Mouse (Mus musculus) CH12.LX (cell line): ENCODE measurements around the gene Ppara. TPM values are rescaled to one million over a fixed set of nuclear protein-coding genes. Genes with fewer than 3 reads are reported as not detected.

Experiments used
- DNase-seq: peaks from one replicate; pipeline ENCODE4 v3.0.0-alpha.2; 2013; ENCODE audit errors: extremely low read depth
- H3K27ac ChIP-seq: 2 replicates; pipeline ENCODE4 v1.5.1; 2012; ENCODE audit warnings: low read depth, mild to moderate bottlenecking, control low read depth, moderate library complexity; ENCODE audit not compliant: insufficient read depth
- H3K27me3 ChIP-seq: replicated peaks from 2 replicates; pipeline ENCODE3; 2012; ENCODE audit warnings: inconsistent platforms
- H3K36me3 ChIP-seq, 2 experiments: replicated peaks in 1 of 2; 2 replicates each; pipeline versions ENCODE3 to v1.6.1; 2012; ENCODE audit warnings: inconsistent platforms in 1 of 2, low read length in 1 of 2, mild to moderate bottlenecking in 1 of 2, mixed read lengths in 1 of 2, moderate library complexity in 1 of 2; ENCODE audit not compliant: control insufficient read depth in 1 of 2, insufficient read depth in 1 of 2
- H3K4me1 ChIP-seq, 2 experiments: 2 replicates each; pipeline ENCODE4 v1.6.1; 2012; ENCODE audit warnings: inconsistent platforms in 1 of 2, moderate library complexity in 1 of 2; ENCODE audit not compliant: insufficient read depth in 2 of 2, control insufficient read depth in 1 of 2
- H3K4me2 ChIP-seq: 2 replicates; pipeline ENCODE4 v1.6.1; 2012; ENCODE audit warnings: low read depth, mild to moderate bottlenecking, control low read depth; ENCODE audit not compliant: poor library complexity, insufficient read depth, severe bottlenecking
- H3K4me3 ChIP-seq, 3 experiments: fragments of 150-350 bp in 1 of 3; sonication (generic) in 1 of 3; replicated peaks in 1 of 3; 2 replicates each; pipeline versions ENCODE3 to v1.5.1; 2011 to 2012; ENCODE audit warnings: low read depth in 2 of 3, low read length in 2 of 3, mild to moderate bottlenecking in 2 of 3, moderate library complexity in 2 of 3, control low read depth in 1 of 3, improper control_type of control experiment in 1 of 3, inconsistent platforms in 1 of 3, mixed read lengths in 1 of 3; ENCODE audit not compliant: poor library complexity in 1 of 3
- H3K79me2 ChIP-seq: replicated peaks from 2 replicates; pipeline ENCODE4 v1.6.1; 2012; ENCODE audit warnings: mild to moderate bottlenecking, moderate library complexity; ENCODE audit not compliant: control insufficient read depth, poor library complexity, insufficient read depth, severe bottlenecking; ENCODE audit errors: extremely low read depth
- H3K9ac ChIP-seq: 2 replicates; pipeline ENCODE4 v1.6.1; 2012; ENCODE audit warnings: low read depth, mild to moderate bottlenecking, control low read depth, moderate library complexity; ENCODE audit not compliant: insufficient read depth
- H3K9me3 ChIP-seq: replicated peaks from 2 replicates; pipeline ENCODE3; 2012; ENCODE audit warnings: low read length, inconsistent platforms, mixed read lengths
- BHLHE40 ChIP-seq: IDR thresholded peaks from 2 replicates; pipeline ENCODE4 v1.6.1; 2011; ENCODE audit warnings: mild to moderate bottlenecking, low read depth, low read length, improper control_type of control experiment
- CTCF ChIP-seq, 2 experiments: IDR thresholded peaks in 1 of 2; conservative IDR thresholded peaks in 1 of 2; 2 replicates each; pipeline ENCODE4 v1.5.1; 2011 to 2012; ENCODE audit warnings: low read depth in 2 of 2, low read length in 2 of 2, improper control_type of control experiment in 1 of 2, inconsistent platforms in 1 of 2, mild to moderate bottlenecking in 1 of 2, moderate library complexity in 1 of 2
- MEF2A ChIP-seq: IDR thresholded peaks from 2 replicates; pipeline ENCODE4 v1.6.1; 2014; ENCODE audit warnings: low read depth, mild to moderate bottlenecking, inconsistent platforms, low read length, improper control_type of control experiment, borderline replicate concordance
- MXI1 ChIP-seq: IDR thresholded peaks from 2 replicates; pipeline ENCODE4 v1.6.1; 2011; ENCODE audit warnings: mild to moderate bottlenecking, low read depth, low read length, improper control_type of control experiment
- NELFE ChIP-seq: IDR thresholded peaks from 2 replicates; pipeline ENCODE4 v1.6.1; 2011; ENCODE audit warnings: low read depth, low read length, improper control_type of control experiment
- NRF1 ChIP-seq: IDR thresholded peaks from 2 replicates; pipeline ENCODE4 v1.6.1; 2014; ENCODE audit warnings: low read depth, mild to moderate bottlenecking, inconsistent platforms, low read length, improper control_type of control experiment, moderate library complexity
- RAD21 ChIP-seq: IDR thresholded peaks from 2 replicates; pipeline ENCODE4 v1.6.1; 2011; ENCODE audit warnings: low read depth, mild to moderate bottlenecking, low read length, improper control_type of control experiment, moderate library complexity
- SMC3 ChIP-seq: IDR thresholded peaks from 2 replicates; pipeline ENCODE4 v1.6.1; 2011; ENCODE audit warnings: low read depth, low read length, improper control_type of control experiment
- TBP ChIP-seq: conservative IDR thresholded peaks from 2 replicates; pipeline ENCODE4 v1.6.1; 2011; ENCODE audit warnings: low read depth, low read length, improper control_type of control experiment
- UBTF ChIP-seq: IDR thresholded peaks from 2 replicates; pipeline ENCODE4 v1.6.1; 2012; ENCODE audit warnings: low read depth, mild to moderate bottlenecking, inconsistent platforms, low read length, improper control_type of control experiment, moderate library complexity
- ZMIZ1 ChIP-seq: IDR thresholded peaks from 2 replicates; pipeline ENCODE4 v1.6.1; 2012; ENCODE audit warnings: low read depth, mild to moderate bottlenecking, inconsistent platforms, low read length, improper control_type of control experiment
- dilution Hi-C: fragments of 300-500 bp; cut with MboI; formaldehyde crosslinking; loops from 2 replicates; pipeline ENCODE4 v1.14.3; 2020; ENCODE audit warnings: low sequenced_read_pairs; ENCODE audit not compliant: extremely low pct_unique_long_range_greater_than_20kb, extremely low pct_ligation_motif_present
- in situ Hi-C: fragments of 300-500 bp; cut with MboI; formaldehyde crosslinking; loops from 3 replicates; pipeline ENCODE4 v1.14.3; 2019; ENCODE audit warnings: low sequenced_read_pairs, low pct_ligation_motif_present, low pct_unique_long_range_greater_than_20kb, mixed read lengths
- polyA plus RNA-seq: library from polyadenylated mRNA; unstranded; fragments of >175 nt; gene quantifications from 2 replicates; pipeline ENCODE4 v1.2.1, GENCODE M21; 2012; ENCODE audit warnings: low read depth; ENCODE audit not compliant: insufficient read length
- total RNA-seq, 2 experiments: library from RNA; depleted of rRNA; stranded (reverse); fragments of 300-350 nt in 1 of 2; fragments of >200 nt in 1 of 2; gene quantifications; 2 replicates each; pipeline ENCODE4 v1.2.3; 2012 to 2014

Ppara gene
- total and polyA plus RNA-seq, 3 experiments: not detected

GRCm38 (mm10) chr15:85808434-85808833 lies 73.7 kb downstream of the Ppara start:
- TF ChIP-seq MXI1 (no peak), CTCF (conservative IDR thresholded peaks at IDR 0.05 in 1 of 2, IDR thresholded peaks at IDR 0.05 in 1 of 2; ENCODE audit: low read depth in 2 of 2, low read length in 2 of 2) (peak in 1 of 2 experiments; percentile 29; a peak in 1 of 4 replicates)
- DNase-seq: no peak
- no peaks in the 10 kb centered on the region for H3K79me2 ChIP-seq
- H3K4me3 ChIP-seq: no peak overlapping the region
- no peaks in the 10 kb centered on the region for H3K9me3 ChIP-seq
- peaks cover 7% of the 10 kb centered on the region for H3K27me3 ChIP-seq
- no peak overlapping the region for H3K27ac ChIP-seq
- H3K36me3 ChIP-seq: peaks cover 0 to 29% of the 10 kb centered on the region in 2 experiments
- in situ Hi-C loops: no loop called here
- H3K9ac ChIP-seq: no peak overlapping the region
- no peak overlapping the region for H3K4me2 ChIP-seq
- dilution Hi-C loops: no loop called here
- peaks cover 10 to 52% of the 10 kb centered on the region in 2 experiments for H3K4me1 ChIP-seq

GRCm38 (mm10) chr15:85809091-85809490 lies 74.3 kb downstream of the Ppara start:
- H3K4me3 ChIP-seq: no peak overlapping the region
- H3K36me3 ChIP-seq: peaks cover 0 to 29% of the 10 kb centered on the region in 2 experiments
- dilution Hi-C loops: no loop called here
- TF ChIP-seq NRF1: no peak
- no peak for TF ChIP-seq SMC3
- TF ChIP-seq UBTF: no peak
- TF ChIP-seq TBP: no peak
- no peak for TF ChIP-seq MEF2A
- no peak for TF ChIP-seq RAD21
- TF ChIP-seq NELFE: no peak
- in situ Hi-C loops: no loop called here
- no peaks in the 10 kb centered on the region for H3K79me2 ChIP-seq
- H3K9ac ChIP-seq: no peak overlapping the region
- no peak overlapping the region for H3K27ac ChIP-seq
- DNase-seq: no peak
- H3K4me1 ChIP-seq: peaks cover 5 to 47% of the 10 kb centered on the region in 2 experiments
- peaks cover 12% of the 10 kb centered on the region for H3K27me3 ChIP-seq
- H3K9me3 ChIP-seq: no peaks in the 10 kb centered on the region
- no peak overlapping the region for H3K4me2 ChIP-seq

- peaks cover 21% of the 10 kb centered on the region for H3K27me3 ChIP-seq
- in situ Hi-C loops: no loop called here
- TF ChIP-seq BHLHE40 (peak; percentile 54), ZMIZ1 (no peak), MEF2A (0 out of 2 replicates have a peak, but pooled peaks have one; percentile 33)
These were observed 75.7 kb downstream of the Ppara start for GRCm38 (mm10) chr15:85810462-85810805.

More at GRCm38 (mm10) chr15:85810462-85810805, 75.7 kb downstream of the Ppara start:
- H3K9ac ChIP-seq: peak overlapping the region; percentile 79; the same call in 1 of the 2 replicates
- peaks cover 5 to 40% of the 10 kb centered on the region in 2 experiments for H3K4me1 ChIP-seq
- dilution Hi-C loops: no loop called here
- DNase-seq: no peak
- no peaks in the 10 kb centered on the region for H3K9me3 ChIP-seq
- H3K27ac ChIP-seq: no peak overlapping the region
- H3K4me3 ChIP-seq: peak overlapping the region in 1 of 3 experiments; percentile 74
- peak overlapping the region; percentile 80 for H3K4me2 ChIP-seq
- peaks cover 0 to 29% of the 10 kb centered on the region in 2 experiments for H3K36me3 ChIP-seq
- H3K79me2 ChIP-seq: no peaks in the 10 kb centered on the region
